Mouse (Mus musculus) liver, postnatal 0 days (tissue): ENCODE results near the gene Nr2c1.

ENCODE experiments used
- CTCF ChIP-seq: sonication (generic); IDR thresholded peaks from 2 replicates; pipeline ENCODE4 v1.5.1; 2016; ENCODE audit warnings: antibody characterized with exemption, low read depth
- EP300 ChIP-seq: IDR thresholded peaks from 2 replicates; pipeline ENCODE4 v1.6.1; 2016; ENCODE audit warnings: antibody characterized with exemption, low read depth, mild to moderate bottlenecking

DNA sequence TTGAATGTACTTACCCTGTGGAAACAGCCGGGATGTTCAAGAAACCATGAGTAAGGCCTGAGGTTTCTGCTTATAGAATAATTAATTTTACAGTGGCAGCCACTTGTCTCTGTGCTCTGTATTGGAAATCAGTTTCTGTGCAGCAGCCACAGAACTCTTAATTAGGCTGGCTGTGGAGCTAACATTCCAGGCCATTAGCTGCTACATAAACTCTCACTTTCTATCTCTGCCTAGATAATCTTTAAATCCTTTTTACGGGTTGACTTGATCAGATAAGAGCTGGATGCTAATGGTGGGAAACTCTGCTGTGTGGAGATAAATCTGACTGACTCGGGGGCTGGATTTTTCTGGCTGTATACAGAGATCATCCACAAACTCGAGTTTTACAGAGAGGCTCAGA, 35.4 kb downstream of the Nr2c1 start:
- no peak for TF ChIP-seq EP300
- TF ChIP-seq CTCF = no peak
